Mouse (Mus musculus) adrenal gland, postnatal 36 days (tissue): ENCODE data around the gene Gm17662. TPM values are rescaled to one million over a fixed set of nuclear protein-coding genes. Genes with fewer than 3 reads are reported as not detected.

Experiments
- DNase-seq, 2 experiments: peaks; one replicate each; pipeline ENCODE4 v3.0.0; 2021; ENCODE audit warnings: mixed read lengths in 1 of 2
- total RNA-seq, 2 experiments: library from RNA; stranded (reverse); gene quantifications; 2 replicates each; pipeline ENCODE4 v1.2.3; 2021

The Gm17662 gene
- total RNA-seq, 2 experiments from 2014 or later, result not detected

- DNase-seq, result no peak
These were observed 31.6 kb downstream of the Gm17662 start for GRCm38 (mm10) chr4:104888499-104889262.

- DNase-seq, result no peak
These were observed 34.6 kb downstream of the Gm17662 start for GRCm38 (mm10) chr4:104891708-104892107.

DNA sequence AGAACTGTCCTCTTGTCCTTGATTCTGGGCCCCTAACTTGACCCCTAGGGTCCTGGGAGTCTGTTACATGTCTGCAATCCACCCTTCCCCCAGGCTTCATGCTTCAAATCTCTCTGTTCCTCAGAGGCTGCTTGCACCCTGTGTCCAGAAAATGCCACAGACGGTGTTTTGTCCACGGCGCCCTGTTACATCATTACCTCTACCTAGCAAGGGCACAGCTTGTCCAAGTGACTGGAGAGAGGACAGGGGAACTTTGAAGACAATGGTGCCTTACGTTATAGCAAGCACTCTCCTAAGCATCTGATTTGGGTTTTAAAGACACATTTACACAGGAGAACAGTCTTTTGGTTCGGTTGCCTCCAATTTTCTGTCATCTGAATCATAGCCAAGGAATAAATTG is 36.5 kb downstream of the Gm17662 start:
- no peak for DNase-seq

- peak; percentile 62 to 65 for DNase-seq
These were observed 37.0 kb downstream of the Gm17662 start for GRCm38 (mm10) chr4:104894004-104894734.

DNA sequence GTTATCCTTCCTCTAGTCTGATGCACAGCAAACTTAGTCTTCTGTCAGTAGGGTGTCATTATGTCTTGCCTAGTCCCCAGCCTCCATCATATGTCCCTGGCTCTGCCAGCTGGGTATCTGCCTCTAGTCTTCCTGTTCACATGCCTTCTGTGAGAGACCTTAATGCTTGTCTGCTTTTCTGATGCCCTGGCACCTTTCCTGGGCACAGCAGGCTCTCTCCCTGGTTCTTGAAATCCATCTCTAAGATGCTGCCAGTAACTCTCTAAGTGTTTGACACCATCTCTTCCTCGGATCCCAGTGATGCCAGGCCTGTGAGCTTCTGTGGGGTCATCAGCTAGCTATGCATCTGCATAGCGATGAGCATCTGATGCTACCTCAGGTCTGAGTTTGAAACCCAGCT is 45.7 kb downstream of the Gm17662 start:
- DNase-seq, result no peak

- no peak for DNase-seq
These were observed 47.9 kb downstream of the Gm17662 start for GRCm38 (mm10) chr4:104905049-104905448.

Other genes with a start within 250 kb of the Gm17662 start
- under 1 TPM in 1 of 2 experiments, not detected in 1; 0.43 TPM for gene C8b, start 91.0 kb upstream of the Gm17662 start, total RNA-seq
- gene C8a, start 19.1 kb downstream of the Gm17662 start, total RNA-seq, result under 1 TPM; 0.33 to 0.50 TPM
- under 1 TPM; 0.66 to 0.70 TPM for gene Fyb2, start 56.1 kb downstream of the Gm17662 start, total RNA-seq